In genomic region chr15:83607115-83607802, GRCm38 (mm10) we compare ENCODE assay signal across 9 mouse cellular contexts. TPM values are rescaled to one million over a fixed set of nuclear protein-coding genes. Genes with fewer than 3 reads are reported as not detected.
A peak's percentile ranks its signal among the peaks of the same experiment; 100 is the strongest.
DNase-seq lines count a peak whose midpoint lies in the region; ATAC-seq and TF ChIP-seq lines count a peak whose summit lies in the region.
"Had no signal": no experiment of that assay in that cellular context is flagged by ENCODE, and none has a peak within 500 bp of the region (broad histone marks: within the 10 kb centered on the region; RNA-seq: fewer than 3 reads in every experiment).

No protein-coding gene starts in this region.

- peak; percentile 42 for ATAC-seq in CD4-positive, CD25-positive, alpha-beta regulatory T cell, adult 4 months
- peak; percentile 28 for ATAC-seq in Patski
- no peak for ATAC-seq in activated CD4-positive, CD25-positive, alpha-beta regulatory T cell, adult 4 months

- DNase-seq in Patski (ENCODE audit: low read depth, low spot score) = no peak
- DNase-seq in cerebellum, postnatal 25 days = peak; percentile 72 to 86
- DNase-seq in heart, adult 9 months (ENCODE audit: low spot score in 2 of 2) = peak; percentile 67 to 68
- peak; percentile 63 for DNase-seq in layer of hippocampus, adult 9-11 months
- peak; percentile 83 for DNase-seq in lung, postnatal 14 days
- peak; percentile 63 to 75 for DNase-seq in right cerebral cortex, postnatal 10 days (ENCODE audit: low spot score in 2 of 2)

- H3K27me3 ChIP-seq in Patski = peaks cover 15% of the 10 kb centered on the region
- H3K27me3 ChIP-seq: limb, embryonic 12.5 days had no signal

- POLR2A ChIA-PET in Patski (lab: Charles Lee) = interaction anchor here (0.8 kb wide), 1 partner anchor 13 kb away, joined by 3 read pairs; no protein-coding TSS in a partner anchor

- in situ Hi-C loops in Patski (cut with MboI; ENCODE audit: low pct_unique_long_range_greater_than_20kb) = no loop called here

- CTCF ChIA-PET in Patski (lab: Charles Lee) = interaction anchor here (0.9 to 1.5 kb wide), 4 partner anchors 13 to 90 kb away, joined by 3 to 4 read pairs (median 3); no protein-coding TSS in a partner anchor

- TF ChIP-seq CTCF in Patski (IDR thresholded peaks at IDR 0.05) = no peak

RNA-seq across cellular contexts. Expression of gene Ttll12, which starts 12.3 kb away (rescaled TPM):
- 10 to 100 TPM in 1 of 2 experiments, 1 to 10 TPM in 1; 9.0 to 12.2 TPM for polyA plus RNA-seq in CD4-positive, CD25-positive, alpha-beta regulatory T cell, adult 4 months (2017; shearing (Covaris generic))
- 53.0 TPM for polyA plus RNA-seq in Patski (2021)
- polyA plus RNA-seq in activated CD4-positive, CD25-positive, alpha-beta regulatory T cell, adult 4 months (2017; shearing (Covaris generic)) = 10 to 100 TPM; 12.2 to 14.2 TPM

RNA-seq across cellular contexts. Expression of gene Mcat, which starts 43.7 kb away (rescaled TPM):
- 1 to 10 TPM; 2.3 to 3.2 TPM for polyA plus RNA-seq in CD4-positive, CD25-positive, alpha-beta regulatory T cell, adult 4 months (2017; shearing (Covaris generic))
- 26.7 TPM for polyA plus RNA-seq in Patski (2021)
- 1 to 10 TPM; 3.3 to 3.4 TPM for polyA plus RNA-seq in activated CD4-positive, CD25-positive, alpha-beta regulatory T cell, adult 4 months (2017; shearing (Covaris generic))

RNA-seq across cellular contexts. Expression of gene Tspo, which starts 43.9 kb away (rescaled TPM):
- 100 to 1,000 TPM; 259 to 323 TPM for polyA plus RNA-seq in CD4-positive, CD25-positive, alpha-beta regulatory T cell, adult 4 months (2017; shearing (Covaris generic))
- 226 TPM for polyA plus RNA-seq in Patski (2021)
- polyA plus RNA-seq in activated CD4-positive, CD25-positive, alpha-beta regulatory T cell, adult 4 months (2017; shearing (Covaris generic)) = 100 to 1,000 TPM; 372 to 374 TPM
